Mouse (Mus musculus): ENCODE measurements around the gene Cbr2. TPM values are rescaled to one million over a fixed set of nuclear protein-coding genes. Genes with fewer than 3 reads are reported as not detected.

Cbr2 gene
- total and polyA plus RNA-seq, 2 experiments, result 0.28 TPM; not detected in 1

DNA sequence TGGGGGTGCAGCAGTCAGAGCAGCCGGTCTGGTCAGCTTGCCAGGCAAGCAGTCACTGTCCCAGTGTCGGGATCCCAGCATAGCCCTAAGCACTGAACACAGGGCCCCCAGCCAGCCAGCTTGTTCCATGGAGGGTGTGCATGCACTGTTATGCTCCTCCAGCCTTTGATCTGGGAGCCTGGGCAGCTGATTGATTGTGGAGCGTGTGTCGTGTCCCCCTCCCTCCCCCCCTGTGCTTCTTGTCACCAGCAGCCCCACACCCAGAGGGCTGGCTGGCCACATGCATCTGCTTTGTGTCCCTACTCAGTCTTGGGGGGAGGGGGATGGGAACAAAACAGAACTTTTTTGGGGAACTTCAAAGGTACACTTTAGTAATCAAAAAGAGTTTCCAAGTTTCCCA is 36.7 kb downstream of the Cbr2 start:
- H3K9ac ChIP-seq (ENCODE audit: low read depth, low read length), result no peak overlapping the region
- peak overlapping the region; percentile 68 for H3K27ac ChIP-seq (replicated peaks; ENCODE audit: insufficient read depth, low read depth, low read length)
- H3K4me3 ChIP-seq (ENCODE audit: insufficient read depth, low read depth, low read length), result no peak overlapping the region
- TF ChIP-seq POLR2A (IDR thresholded peaks at IDR 0.05; ENCODE audit: extremely low read depth, insufficient read depth, low read length), result no peak
- TF ChIP-seq CTCF (IDR thresholded peaks at IDR 0.05; ENCODE audit: low read depth, low read length), result no peak
- 0 out of 2 replicates have a peak, but pooled peaks cover under 1% of the 10 kb centered on the region for H3K36me3 ChIP-seq (ENCODE audit: control insufficient read depth, insufficient read depth, low read length)
- H3K79me2 ChIP-seq (ENCODE audit: control insufficient read depth, insufficient read depth, low read length), result peaks cover 10% of the 10 kb centered on the region; the same call in 1 of the 2 replicates
- H3K27me3 ChIP-seq (ENCODE audit: control insufficient read depth, insufficient read depth, low read length), result no peaks in the 10 kb centered on the region
- peaks cover 38% of the 10 kb centered on the region for H3K4me1 ChIP-seq (ENCODE audit: control insufficient read depth, insufficient read depth, low read length)
- DNase-seq (ENCODE audit: extremely low read depth, low read depth, low spot score), result no peak
- WGBS, result 18% methylated on average over 4 of the region's 4 CpGs

DNA sequence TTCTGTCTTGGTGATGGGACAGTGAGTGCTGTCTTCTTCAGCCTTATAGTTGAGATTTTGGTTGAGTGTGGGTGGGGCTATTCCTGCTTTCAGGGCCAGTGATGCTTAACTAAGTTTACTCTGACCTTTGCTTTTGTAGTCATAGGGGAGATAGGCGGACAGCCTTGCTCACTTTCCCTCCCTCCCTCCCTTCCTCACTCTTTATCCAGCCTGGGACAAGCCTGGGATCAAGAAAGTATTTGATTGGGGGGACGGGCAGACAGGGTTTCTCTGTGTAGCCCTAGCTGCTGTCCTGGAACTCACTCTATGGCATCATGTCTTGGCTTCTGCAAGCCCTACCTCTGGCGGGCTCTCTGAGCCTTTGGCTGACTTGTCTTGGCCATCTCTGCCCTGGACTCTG is 38.5 kb downstream of the Cbr2 start:
- no peak overlapping the region for H3K9ac ChIP-seq (ENCODE audit: low read depth, low read length)

DNA sequence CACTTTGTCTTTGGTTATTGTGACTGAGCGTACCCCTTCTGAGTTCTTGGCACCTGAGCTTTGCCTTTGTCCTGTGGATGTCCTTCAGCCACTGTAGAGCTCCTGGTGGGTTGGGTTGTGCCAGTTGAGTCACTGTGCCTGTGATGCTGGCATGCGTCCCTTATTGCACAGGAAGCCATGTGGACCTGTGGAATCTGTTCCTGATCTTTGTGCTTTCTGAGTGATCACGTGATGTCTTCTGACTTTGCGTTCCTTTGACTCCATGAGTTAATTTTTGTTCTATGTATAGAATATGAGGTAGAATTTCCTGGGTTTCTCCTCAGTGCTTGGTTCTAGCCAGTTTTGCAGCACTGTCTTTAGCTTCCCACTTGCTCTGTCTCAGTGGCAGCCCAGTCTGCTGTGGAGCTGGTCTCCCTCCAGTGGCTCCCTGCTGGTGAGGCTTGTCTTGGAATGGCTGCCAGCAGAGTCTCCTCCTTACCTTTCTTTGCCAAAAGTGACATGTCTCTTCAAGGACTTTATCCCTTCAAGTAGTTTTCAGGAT is 39.4 kb downstream of the Cbr2 start:
- Histone ChIP-seq H3K27me3 (ENCODE audit: control insufficient read depth, insufficient read depth, low read length) (no peaks in the 10 kb centered on the region), H3K27ac (replicated peaks; ENCODE audit: insufficient read depth, low read depth, low read length) (peak overlapping the region; percentile 87), H3K4me3 (ENCODE audit: insufficient read depth, low read depth, low read length) (no peak overlapping the region), H3K4me1 (ENCODE audit: control insufficient read depth, insufficient read depth, low read length) (peaks cover 41% of the 10 kb centered on the region), H3K36me3 (ENCODE audit: control insufficient read depth, insufficient read depth, low read length) (peaks cover 9% of the 10 kb centered on the region; the same call in 1 of the 2 replicates), H3K79me2 (ENCODE audit: control insufficient read depth, insufficient read depth, low read length) (peaks cover 25% of the 10 kb centered on the region; the same call in 1 of the 2 replicates), H3K9ac (ENCODE audit: low read depth, low read length) (0 out of 2 replicates have a peak overlapping the region, but pooled peaks have one; percentile 25)
- TF ChIP-seq CTCF (IDR thresholded peaks at IDR 0.05; ENCODE audit: low read depth, low read length) (peak; percentile 28), POLR2A (IDR thresholded peaks at IDR 0.05; ENCODE audit: extremely low read depth, insufficient read depth, low read length) (no peak)
- peak; percentile 91 for DNase-seq (ENCODE audit: extremely low read depth, low read depth, low spot score)
- 31% methylated on average over 4 of the region's 4 CpGs for WGBS

More for the DNA sequence above, 38.5 kb downstream of the Cbr2 start:
- Histone ChIP-seq H3K4me3 (ENCODE audit: insufficient read depth, low read depth, low read length) (no peak overlapping the region), H3K27ac (replicated peaks; ENCODE audit: insufficient read depth, low read depth, low read length) (peak overlapping the region; percentile 68), H3K36me3 (ENCODE audit: control insufficient read depth, insufficient read depth, low read length) (peaks cover 9% of the 10 kb centered on the region; the same call in 1 of the 2 replicates), H3K79me2 (ENCODE audit: control insufficient read depth, insufficient read depth, low read length) (peaks cover 16% of the 10 kb centered on the region; the same call in 1 of the 2 replicates), H3K27me3 (ENCODE audit: control insufficient read depth, insufficient read depth, low read length) (no peaks in the 10 kb centered on the region), H3K4me1 (ENCODE audit: control insufficient read depth, insufficient read depth, low read length) (peaks cover 38% of the 10 kb centered on the region)
- 64% methylated on average over 3 of the region's 3 CpGs for WGBS
- no peak for DNase-seq (ENCODE audit: extremely low read depth, low read depth, low spot score)
- TF ChIP-seq POLR2A (IDR thresholded peaks at IDR 0.05; ENCODE audit: extremely low read depth, insufficient read depth, low read length) (no peak), CTCF (IDR thresholded peaks at IDR 0.05; ENCODE audit: low read depth, low read length) (no peak)

DNA sequence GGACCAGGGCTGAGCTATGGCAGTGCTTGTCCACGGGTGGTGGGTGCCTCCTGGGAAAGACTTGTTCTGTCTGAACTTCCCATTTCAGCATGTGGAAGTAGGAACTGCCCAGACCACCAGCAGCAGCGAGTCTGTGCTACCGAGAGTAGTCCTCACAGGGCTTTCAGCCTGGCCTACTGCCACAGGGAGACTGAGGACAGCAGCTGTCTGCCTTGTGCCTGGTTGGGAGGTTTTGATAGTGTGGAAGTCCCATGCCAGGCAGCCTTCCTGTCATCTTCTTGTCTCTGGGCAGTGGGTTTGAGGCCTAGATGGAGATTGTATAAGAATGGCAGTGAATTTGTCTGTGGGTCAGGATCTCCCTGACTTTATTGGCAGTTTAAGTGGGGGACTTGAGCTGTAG is 42.5 kb downstream of the Cbr2 start:
- Histone ChIP-seq H3K4me3 (ENCODE audit: insufficient read depth, low read depth, low read length) (no peak overlapping the region), H3K4me1 (ENCODE audit: control insufficient read depth, insufficient read depth, low read length) (peaks cover 54% of the 10 kb centered on the region), H3K36me3 (ENCODE audit: control insufficient read depth, insufficient read depth, low read length) (peaks cover 11% of the 10 kb centered on the region; the same call in 1 of the 2 replicates), H3K27ac (replicated peaks; ENCODE audit: insufficient read depth, low read depth, low read length) (no peak overlapping the region), H3K79me2 (ENCODE audit: control insufficient read depth, insufficient read depth, low read length) (peaks cover 30% of the 10 kb centered on the region; the same call in 1 of the 2 replicates), H3K27me3 (ENCODE audit: control insufficient read depth, insufficient read depth, low read length) (no peaks in the 10 kb centered on the region), H3K9ac (ENCODE audit: low read depth, low read length) (no peak overlapping the region)
- WGBS, result 90% methylated on average over 3 of the region's 3 CpGs
- no peak for DNase-seq (ENCODE audit: extremely low read depth, low read depth, low spot score)
- TF ChIP-seq POLR2A (IDR thresholded peaks at IDR 0.05; ENCODE audit: extremely low read depth, insufficient read depth, low read length) (no peak), CTCF (IDR thresholded peaks at IDR 0.05; ENCODE audit: low read depth, low read length) (no peak)

DNA sequence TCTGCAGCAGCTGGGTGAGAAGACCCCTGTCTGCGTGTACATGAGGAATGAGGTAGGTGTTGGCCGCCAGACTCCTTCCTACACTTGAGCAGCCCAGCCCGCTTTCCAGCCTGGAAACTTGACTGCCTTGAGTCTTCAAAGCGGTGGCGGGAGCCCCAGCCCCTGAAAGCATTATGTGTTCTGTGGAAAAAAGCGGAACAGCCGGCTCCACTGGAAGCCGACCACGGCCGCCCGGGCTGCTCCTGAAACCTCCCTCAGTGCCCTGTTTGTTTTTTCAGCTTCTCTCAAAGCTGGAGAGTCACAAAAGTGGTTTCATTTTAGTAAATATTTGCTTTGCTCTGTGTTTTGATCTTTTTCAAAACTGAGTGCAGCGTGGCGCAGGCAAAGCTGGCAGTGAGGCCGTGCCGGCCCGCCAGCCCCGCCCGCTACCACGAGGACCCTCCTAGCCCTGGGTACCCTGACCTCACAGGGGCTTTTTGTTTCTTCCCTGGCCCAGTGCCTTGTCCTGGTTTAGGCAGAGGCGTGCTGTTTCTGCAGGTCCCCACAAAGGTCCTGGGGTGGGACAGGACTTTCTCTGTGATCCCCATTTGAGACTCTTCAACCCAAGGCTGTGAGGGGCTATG is 45.2 kb downstream of the Cbr2 start:
- H3K36me3 ChIP-seq (ENCODE audit: control insufficient read depth, insufficient read depth, low read length), result peaks cover 14% of the 10 kb centered on the region; the same call in 1 of the 2 replicates

More for the DNA sequence above, 45.2 kb downstream of the Cbr2 start:
- Histone ChIP-seq H3K9ac (ENCODE audit: low read depth, low read length) (peak overlapping the region; percentile 71), H3K79me2 (ENCODE audit: control insufficient read depth, insufficient read depth, low read length) (peaks cover 35% of the 10 kb centered on the region; the same call in 1 of the 2 replicates), H3K27me3 (ENCODE audit: control insufficient read depth, insufficient read depth, low read length) (no peaks in the 10 kb centered on the region), H3K4me3 (ENCODE audit: insufficient read depth, low read depth, low read length) (no peak overlapping the region), H3K27ac (replicated peaks; ENCODE audit: insufficient read depth, low read depth, low read length) (peak overlapping the region; percentile 98), H3K4me1 (ENCODE audit: control insufficient read depth, insufficient read depth, low read length) (peaks cover 52% of the 10 kb centered on the region)
- TF ChIP-seq CTCF (IDR thresholded peaks at IDR 0.05; ENCODE audit: low read depth, low read length) (no peak), POLR2A (IDR thresholded peaks at IDR 0.05; ENCODE audit: extremely low read depth, insufficient read depth, low read length) (0 out of 2 replicates have a peak, but pooled peaks have one; percentile 15)
- 30% methylated on average over 20 of the region's 20 CpGs for whole genome bisulfite sequencing
- DNase-seq (ENCODE audit: extremely low read depth, low read depth, low spot score), result peak; percentile 83

All from liver, adult 2 months (tissue).